Mouse (Mus musculus) heart, adult 2 months (tissue): ENCODE results near the gene Fsd1l.

Source experiments
- CTCF ChIP-seq: fragments of 200-600 bp; IDR thresholded peaks from 2 replicates; pipeline ENCODE4 v1.8.1; 2022; ENCODE audit warnings: antibody characterized with exemption, mild to moderate bottlenecking, moderate library complexity
- EP300 ChIP-seq: fragments of 200-500 bp; IDR thresholded peaks from 2 replicates; pipeline ENCODE4 v1.6.1; 2011; ENCODE audit warnings: low read depth, low read length, control low read depth; ENCODE audit not compliant: insufficient read depth
- POLR2A ChIP-seq: fragments of 200-500 bp; IDR thresholded peaks from 2 replicates; pipeline ENCODE4 v1.6.1; 2011; ENCODE audit warnings: mild to moderate bottlenecking, low read depth, low read length, control low read depth; ENCODE audit not compliant: insufficient read depth

DNA sequence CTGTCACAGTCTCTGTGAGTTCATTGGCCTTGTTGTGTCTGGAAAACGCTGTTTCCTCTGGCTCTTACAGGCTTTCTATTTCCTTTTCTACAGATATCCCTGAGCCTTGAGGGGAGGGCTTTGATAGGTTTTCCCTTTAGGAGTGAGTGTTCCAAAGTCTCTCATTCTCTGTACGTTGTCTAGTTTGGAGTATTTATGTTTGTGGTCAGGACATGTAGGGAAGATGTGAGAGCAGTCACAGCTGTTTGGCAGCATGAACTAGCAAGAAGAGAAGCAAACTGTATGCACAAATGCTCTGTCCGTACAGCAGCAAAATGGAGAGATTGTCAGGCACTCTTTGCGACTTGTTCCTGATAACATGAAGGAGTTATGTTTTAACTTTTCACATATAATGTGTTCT lies 86.3 kb downstream of the Fsd1l start:
- TF ChIP-seq POLR2A: no peak
- TF ChIP-seq CTCF: no peak
- TF ChIP-seq EP300: no peak
